Mouse (Mus musculus): ENCODE measurements around the gene Pabpc1l.

Gene Pabpc1l

DNA sequence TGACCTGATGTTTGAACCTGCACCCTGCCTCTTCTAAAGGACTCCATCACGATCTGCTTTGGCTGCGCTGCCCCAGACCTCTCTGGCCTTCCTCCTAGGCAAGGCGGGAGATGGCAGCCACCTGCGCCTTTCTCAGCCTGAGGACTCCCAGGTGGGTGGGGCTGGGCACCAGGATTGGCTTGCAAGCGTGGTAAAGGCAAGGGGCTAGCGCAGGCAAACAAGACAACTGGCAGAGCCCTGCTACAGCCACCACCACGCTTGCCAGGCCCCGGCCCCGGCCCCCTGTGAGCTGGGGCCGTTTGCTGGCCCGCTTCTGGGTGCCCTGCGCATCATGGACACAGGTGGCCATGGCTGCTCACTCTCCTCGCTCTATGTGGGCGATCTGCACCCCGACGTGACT, at the start of gene Pabpc1l:
Pabpc1l (plus strand) TSS at position 301 of the 400 bp plus-strand sequence.
- no peak for DNase-seq (ENCODE audit: low read depth, low spot score)

DNA sequence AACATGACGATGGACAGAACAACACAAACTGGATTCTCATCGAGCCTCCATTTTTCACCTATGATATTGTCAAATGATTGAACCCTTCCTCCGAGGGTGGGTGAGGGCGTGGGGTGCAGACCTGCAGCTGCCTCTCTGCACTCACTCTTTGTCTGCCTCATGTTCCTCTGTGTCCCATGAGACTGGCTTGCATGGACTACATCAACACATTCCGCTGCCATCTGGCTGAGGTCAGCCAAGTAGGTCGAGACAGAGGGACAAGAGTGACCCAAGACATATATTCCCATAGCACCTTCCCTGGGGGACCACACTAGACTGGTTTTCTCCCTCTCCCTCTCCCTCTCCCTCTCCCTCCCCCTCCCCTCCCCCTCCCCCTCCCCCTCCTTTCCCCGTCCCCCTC, 48.8 kb upstream of the Pabpc1l start:
- no peak for DNase-seq (ENCODE audit: low read depth, low spot score)

DNA sequence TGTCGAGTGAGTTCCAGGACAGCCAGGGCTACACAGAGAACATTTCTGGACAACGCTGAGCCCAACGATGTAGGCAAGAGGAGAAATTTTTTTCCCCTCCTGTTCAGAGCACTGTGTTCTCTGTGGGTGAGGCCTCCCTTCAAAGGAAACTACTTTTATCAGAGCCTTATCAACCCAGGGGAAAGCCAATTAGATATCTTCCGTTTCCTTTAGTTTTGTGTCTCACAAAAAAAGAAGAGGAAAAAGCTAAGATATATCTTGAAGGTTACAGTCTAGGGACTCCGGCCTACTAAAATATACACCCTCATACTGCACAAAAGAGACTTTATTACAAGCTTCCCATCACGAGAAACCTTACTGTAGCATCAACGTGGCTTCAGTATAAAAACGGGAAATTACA, 38.0 kb upstream of the Pabpc1l start:
- no peak for DNase-seq (ENCODE audit: low read depth, low spot score)

DNA sequence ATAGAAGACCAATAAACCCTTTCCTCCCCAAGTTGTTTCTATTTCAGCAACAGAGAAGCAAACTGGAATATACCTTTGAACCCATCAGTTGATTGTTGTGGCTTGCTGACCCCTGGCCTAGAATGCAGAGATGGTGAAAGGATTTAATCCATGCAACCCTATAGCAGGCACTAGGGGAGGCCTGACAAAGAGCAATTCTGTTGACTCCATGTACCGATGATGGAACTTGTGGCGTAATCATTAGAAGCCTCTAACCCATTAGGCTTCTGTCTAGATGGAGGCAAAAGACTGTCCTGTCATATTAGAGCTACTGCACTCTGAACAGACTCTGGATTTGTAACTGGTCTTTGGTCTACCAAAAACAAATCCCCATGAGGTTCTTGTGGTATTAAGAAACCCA, 32.4 kb upstream of the Pabpc1l start:
- DNase-seq (ENCODE audit: low read depth, low spot score), result no peak

DNA sequence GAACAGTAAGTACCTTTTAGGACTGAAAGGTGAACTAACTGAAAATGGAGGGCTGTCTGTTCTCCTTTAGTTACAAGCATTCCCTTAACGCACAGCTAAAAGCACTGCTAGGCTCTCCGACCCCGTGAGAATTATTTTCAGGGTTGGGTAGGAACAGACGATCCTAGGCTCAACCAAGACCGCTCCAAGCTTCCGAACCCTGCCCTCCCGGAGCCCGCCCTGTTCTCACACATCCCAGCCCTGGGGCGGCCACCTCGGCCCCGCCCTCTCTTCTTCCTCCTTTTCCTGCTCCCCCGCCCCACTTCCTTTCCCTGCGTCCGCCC, 30.6 kb upstream of the Pabpc1l start, which contains the start of gene Ywhab:
Ywhab (plus strand) TSS at position 307 of the 323 bp plus-strand sequence.
- no peak for DNase-seq (ENCODE audit: low read depth, low spot score)

DNA sequence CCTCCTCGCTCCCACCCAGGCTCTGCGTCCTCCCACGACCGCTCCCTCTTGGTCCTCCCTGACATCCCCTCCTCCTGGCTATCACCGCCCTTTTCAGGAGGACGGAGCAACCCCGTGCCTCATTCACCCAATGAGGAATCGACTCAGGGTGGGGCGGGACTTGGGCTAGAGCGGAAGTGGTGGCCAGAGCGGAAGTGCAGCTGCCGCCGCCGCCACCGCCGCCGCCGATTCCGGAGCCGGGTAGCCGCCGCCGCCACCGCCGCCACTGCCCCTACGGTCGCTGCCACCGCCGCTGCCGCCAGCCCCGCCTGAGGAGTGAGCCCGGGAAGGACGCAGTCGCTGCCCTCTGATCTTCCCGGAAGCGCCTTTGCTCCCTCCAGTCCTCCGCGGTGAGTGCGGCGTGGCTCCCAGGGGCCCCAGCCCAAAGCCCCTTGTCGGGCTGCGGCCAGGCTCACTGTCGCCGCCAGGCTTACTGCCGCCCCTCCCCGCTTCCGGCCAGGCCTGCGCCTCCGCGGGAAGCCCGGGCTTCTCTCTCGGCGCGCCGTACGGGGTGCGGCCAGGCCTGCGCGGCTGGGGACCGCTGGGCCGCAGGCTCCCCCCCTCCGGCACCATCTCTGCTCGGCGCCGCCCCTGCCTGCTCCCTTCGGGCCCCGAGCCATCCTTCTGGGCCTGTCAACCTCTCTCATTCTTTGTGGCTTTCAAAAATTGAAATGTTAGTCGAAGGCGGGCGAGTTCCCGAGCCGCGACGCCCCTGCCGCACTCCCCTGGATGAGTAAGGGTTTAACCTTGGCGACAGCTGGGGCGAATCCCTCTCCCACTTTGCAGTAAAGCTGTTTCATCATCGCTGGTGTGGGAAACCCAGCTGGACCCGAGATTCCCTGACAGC, 30.0 kb upstream of the Pabpc1l start:
- peak; percentile 89 for DNase-seq (ENCODE audit: low read depth, low spot score)

DNA sequence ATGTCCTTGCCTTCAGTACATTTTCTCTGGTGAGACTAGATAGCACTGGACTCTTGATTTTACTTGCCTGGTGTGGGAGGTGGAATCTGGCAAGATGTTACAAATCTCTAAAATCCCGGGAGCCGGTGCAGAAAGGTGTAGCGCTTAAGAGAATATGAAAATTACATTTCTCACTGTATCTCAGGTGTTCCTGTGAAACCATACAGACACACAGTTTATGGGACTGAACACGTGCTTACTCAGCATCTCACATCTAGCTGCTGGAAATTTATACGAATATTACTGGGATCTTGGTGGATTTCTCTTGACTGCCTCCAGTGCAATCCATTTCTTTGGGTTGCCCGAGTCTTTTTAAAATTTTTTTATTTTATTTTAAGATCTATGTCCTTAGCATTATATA, 29.0 kb upstream of the Pabpc1l start:
- no peak for DNase-seq (ENCODE audit: low read depth, low spot score)

DNA sequence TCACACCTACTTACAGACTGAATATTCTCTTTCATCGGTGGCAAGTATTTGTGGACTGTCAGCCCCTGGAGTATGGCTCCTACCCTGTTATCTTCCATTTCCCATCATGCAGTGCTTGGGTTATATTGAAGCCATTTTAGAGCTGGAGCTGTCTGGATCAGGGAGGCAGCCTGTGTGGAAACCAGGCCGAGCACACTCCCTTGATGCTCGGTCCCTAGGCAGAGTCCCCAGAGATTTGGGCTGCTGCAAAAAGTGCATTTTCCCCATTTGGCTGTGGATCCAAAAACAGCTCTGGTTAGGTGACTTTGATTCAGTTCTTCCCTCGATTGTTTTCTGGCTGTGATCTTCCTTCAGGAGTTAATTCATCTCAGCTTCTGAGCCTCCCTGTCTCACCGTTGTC, 28.4 kb upstream of the Pabpc1l start:
- DNase-seq (ENCODE audit: low read depth, low spot score), result no peak

DNA sequence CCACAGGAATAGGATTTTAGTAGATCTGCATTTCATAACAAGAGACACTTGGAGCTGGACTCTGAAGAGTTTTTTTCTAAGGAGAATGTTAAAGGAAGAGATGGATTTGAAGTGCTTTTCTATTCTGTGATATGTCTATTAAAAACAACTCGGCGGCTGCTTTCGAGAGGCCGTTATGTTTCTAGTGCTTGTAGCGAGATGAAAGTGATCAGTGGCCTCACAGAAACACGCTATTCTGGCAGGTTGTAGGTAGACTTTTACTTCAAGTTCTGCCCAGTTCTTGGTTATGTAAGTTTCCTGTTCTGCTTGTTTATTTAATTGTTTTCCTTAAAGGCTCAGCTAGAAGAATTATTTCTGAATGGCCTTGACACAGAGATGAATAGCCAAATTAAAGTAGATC, 26.3 kb upstream of the Pabpc1l start:
- DNase-seq (ENCODE audit: low read depth, low spot score), result no peak

DNA sequence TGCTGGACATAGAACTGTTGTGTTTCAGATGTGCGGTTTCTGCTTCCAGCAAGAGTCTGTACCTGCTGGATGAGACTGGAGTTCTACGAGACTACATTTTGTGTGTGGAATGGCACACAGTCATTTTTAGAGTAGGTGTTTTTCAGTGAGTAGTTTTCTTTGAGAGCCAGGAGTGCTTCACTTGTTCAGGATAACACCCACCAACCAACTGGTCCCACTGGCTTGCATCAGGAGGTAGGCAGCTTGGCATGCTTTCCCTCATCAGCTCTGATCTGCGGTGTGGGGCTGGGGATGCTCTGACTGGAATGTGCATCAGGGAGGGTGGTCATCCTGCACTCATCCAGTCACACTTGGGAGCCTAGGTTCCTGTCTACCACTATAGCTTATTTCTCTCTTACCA, 22.6 kb upstream of the Pabpc1l start:
- DNase-seq (ENCODE audit: low read depth, low spot score), result no peak

DNA sequence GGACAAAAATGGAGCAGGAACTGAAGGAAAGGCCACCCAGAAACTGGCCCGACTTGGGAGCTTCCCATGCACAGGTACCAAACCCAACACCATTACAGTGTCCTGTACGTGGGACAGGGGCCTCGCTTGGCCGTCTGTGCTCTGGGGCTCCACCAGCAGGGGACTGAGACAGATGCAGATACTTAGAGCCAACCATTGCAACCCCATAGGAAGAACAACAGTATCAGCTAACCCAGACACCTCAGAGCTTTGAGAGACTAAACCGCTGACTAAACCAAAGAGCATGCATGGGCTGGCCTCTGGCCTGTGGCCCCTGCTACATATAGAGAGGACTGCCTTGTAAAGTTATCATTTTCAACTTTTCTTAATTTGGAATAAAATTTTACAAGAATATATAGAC, 20.7 kb upstream of the Pabpc1l start:
- DNase-seq (ENCODE audit: low read depth, low spot score), result no peak

DNA sequence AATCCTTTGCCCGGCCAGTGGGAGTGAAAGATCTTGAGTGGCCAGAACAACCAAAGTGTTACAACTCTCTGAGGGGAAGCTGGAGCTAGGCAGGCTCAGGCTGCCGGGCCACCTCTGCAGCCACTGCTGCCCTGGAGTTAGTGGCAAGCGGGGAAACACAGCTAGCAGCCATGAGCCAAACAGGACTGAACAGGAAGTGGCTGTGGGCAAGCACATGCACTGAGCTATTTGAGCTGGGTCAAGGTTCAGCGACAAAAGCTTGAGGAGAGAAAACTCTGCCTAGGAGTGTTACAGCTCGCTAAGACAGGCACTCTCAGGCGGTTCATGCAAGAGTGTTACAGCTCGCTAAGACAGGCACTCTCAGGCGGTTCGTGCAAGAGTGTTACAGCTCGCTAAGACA, 18.3 kb upstream of the Pabpc1l start:
- no peak for DNase-seq (ENCODE audit: low read depth, low spot score)

DNA sequence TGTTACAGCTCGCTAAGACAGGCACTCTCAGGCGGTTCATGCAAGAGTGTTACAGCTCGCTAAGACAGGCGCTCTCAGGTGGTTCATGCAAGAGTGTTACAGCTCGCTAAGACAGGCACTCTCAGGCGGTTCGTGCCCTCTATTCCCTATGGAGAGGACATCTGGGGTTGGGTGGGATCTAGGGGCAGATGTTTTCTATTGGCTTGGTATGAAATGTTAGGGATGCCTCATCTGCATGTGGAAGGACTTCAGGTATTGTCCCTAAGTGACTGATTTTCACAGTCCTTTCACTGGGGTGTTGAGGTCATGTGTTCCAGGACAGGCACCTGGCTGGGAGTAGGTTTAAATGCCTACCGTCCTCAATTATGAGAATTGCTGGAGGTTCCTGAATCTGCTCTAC, 17.7 kb upstream of the Pabpc1l start:
- DNase-seq (ENCODE audit: low read depth, low spot score), result no peak

DNA sequence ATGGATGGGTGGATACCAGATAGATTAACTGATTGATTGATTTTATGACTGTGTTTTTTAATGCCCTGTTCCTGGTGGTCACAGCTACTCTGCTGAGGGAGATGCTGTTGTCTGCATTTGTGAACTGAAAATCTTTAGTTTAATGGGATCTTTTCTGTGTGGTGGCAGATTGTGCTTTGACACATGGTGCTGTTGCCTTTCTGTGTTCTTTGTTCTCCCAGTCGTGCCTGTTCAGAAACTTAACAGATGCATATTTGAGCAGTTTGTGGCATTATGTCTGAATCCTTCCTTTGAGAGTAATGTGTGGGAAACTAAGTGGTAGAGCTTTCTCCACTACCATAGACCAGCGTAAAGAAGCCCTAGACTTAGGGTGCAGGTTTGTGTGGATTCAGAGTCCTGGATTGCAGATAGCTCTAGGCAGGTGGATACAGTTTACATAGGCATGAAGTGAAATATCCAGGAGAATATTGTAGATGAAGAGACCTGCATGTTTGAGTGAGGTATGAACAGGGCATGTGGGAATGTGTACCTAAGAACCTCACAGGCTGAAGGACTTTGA, 17.2 kb upstream of the Pabpc1l start:
- DNase-seq (ENCODE audit: low read depth, low spot score), result no peak

DNA sequence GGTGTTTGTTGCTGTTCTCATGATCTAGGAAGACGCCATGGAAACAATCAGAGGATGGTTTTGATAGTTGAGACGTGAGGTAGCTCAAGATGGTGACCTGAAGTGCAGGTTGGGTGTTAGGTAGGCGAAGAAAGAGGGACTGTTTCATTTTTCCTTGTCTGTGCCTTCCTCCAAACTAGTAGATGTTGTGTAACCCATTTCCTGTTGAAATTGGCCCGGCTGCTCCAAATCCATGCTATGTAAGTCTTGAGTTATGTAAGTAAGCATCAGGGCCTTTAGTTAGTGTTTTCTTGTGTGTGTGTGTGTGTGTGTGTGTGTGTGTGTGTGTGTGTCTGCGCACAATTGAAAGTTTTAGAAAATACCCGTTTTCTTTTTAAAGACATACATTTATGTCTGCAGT, 16.0 kb upstream of the Pabpc1l start:
- DNase-seq (ENCODE audit: low read depth, low spot score), result no peak

DNA sequence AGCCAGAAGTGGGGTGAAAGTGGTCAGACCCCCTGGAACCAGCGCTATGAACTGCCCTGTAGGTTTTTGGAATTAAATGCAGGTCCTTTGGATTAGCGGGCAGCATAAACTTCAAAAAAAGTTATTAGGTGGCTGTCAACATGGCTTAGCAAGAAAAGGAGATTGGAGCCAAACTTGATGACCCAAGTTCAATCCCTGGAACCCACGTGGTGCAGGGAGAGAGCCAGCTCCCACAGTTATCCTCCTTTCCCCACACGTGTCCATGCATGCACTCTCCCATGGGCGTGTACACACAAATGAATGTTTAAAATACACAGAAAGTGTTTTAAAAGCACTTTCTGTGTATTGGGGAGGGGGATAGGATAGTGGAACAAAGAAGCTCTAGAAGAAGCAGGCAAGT, 14.8 kb upstream of the Pabpc1l start:
- no peak for DNase-seq (ENCODE audit: low read depth, low spot score)

DNA sequence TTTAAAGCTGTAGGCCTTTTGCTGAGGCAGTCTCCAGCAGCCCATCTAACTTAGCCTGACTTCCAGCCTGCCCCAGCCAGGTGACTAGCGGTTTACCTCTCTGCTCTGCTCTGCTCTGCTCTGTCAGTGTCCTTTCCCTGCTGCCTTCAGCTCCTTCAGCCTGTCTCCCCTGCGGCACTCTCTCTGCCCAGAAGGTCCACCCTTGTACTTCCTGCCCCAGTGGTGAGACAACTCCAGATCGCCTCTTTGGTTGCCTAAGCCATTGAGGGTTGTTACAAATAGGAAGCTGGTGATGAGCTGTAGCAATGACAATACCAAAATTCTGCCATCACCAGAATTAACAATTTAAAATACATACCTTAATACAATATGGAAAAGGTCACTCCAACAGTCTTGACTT, 14.3 kb upstream of the Pabpc1l start:
- DNase-seq (ENCODE audit: low read depth, low spot score), result no peak

DNA sequence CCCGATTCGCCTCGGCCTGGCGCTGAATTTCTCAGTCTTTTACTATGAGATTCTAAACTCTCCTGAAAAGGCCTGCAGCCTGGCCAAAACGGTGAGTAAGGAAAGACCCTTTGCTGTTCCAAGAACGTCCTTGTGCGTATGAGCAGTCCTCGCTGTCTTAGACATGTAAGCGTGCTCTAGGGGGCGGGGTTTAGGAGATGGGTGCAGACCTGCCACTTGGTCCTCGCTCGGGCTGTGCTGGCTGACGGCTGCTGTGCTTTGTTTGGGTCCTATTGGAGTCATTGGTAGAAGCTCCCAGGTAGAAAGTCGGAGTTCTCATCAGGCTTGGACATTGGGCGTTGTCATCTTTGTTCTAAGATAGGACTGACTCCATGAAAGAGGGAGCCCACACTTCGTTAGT, 9.9 kb upstream of the Pabpc1l start:
- DNase-seq (ENCODE audit: low read depth, low spot score), result no peak

DNA sequence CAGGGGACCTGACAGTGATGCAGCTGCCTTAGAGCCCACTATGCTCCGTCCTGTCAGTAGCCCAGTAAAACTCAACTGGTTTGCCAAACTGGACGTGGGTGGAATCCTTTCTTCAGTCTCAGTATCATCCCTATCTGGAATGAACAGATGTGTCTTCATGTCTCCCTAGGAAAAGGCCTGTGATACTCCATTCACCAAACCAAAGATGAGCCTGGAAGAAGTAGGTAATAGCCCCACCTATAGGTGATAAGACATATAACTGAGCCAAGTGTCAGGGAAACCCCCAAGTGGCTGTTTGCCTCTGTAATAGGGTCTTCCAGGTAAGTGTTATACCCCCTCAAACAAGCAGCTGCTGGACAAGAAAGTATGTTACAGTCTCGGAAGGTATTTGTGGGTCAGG, 6.3 kb upstream of the Pabpc1l start:
- no peak for DNase-seq (ENCODE audit: low read depth, low spot score)

DNA sequence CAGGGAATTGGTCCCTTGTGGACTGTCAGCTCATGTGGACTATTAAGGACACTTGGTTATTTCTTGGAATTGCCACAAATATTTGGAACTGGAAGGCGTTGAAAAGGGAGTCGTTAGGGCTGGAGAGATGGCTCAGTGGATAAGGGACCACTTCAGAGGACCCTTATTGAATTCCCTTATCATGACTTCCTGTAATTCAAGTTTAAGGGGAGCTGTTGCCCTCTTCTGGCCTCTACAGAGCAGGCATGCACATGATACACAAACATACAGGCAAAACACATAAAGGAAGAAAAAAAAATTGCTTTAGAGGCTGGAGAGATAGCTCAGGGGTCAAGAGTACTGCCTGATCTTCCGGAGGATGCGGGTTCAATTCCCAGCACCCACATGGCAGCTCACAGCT, 5.3 kb upstream of the Pabpc1l start:
- DNase-seq (ENCODE audit: low read depth, low spot score), result no peak

DNA sequence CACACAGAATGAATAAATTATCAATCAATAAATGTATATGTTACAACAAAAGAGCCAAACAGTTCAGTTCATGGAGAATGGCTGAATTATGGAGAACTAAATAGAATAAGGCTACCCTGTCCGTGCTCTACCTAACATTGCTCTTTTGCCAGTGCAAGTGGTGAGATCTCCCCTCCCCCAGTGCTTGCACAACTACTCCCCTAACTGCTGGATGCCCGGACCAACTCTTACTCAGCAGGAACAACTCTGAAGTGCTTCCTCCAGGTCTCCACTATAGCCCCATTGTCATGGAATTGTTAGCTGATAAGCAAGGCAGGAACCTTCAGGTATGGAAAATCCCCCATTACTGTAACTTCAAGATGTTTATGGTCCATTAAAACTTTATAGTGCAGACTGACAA, 3.1 kb upstream of the Pabpc1l start:
- DNase-seq (ENCODE audit: low read depth, low spot score), result no peak

DNA sequence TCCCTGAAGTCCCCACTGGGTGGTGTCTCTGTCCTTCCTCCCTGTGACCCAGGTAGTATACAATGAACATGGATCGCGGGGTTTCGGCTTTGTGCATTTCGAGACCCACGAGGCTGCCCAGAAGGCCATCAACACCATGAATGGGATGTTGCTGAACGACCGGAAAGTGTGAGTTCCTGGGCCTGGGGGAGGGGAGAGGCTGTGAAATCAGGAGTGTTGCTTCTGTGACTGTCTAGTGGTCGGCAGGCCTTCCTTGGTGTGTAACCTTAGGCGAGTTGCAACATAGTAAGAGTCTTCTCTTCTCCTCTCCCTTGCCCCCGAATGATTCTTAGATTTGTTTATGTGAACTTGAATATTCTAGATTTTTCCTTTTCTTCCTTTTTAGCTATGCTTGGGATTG, 5.9 kb downstream of the Pabpc1l start:
- DNase-seq (ENCODE audit: low read depth, low spot score), result no peak

DNA sequence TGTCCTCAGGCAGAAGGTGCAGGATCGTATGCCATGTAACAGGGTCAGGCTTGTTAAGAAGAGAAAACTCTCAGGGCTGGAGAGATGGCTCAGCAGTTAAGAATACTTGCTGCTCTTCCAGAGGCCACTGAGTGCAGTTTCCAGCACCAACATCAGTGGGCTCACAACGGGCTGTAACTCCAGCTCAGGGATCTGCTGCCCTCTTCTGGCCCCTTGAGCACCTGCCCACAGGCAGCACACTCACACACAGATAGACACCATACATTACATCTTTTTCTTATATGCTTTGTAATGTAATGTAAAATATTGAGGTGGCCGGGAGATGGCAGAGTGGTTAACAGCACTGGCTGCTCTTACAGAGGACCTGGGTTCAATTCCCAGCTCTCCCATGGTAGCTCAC, 7.7 kb downstream of the Pabpc1l start:
- DNase-seq (ENCODE audit: low read depth, low spot score), result no peak

Data from c-Kit-negative CD71-positive TER-119-positive erythroid progenitor cells, embryonic 14.5 days (primary cell).